Mouse (Mus musculus): ENCODE results near the gene Armh3. TPM values are rescaled to one million over a fixed set of nuclear protein-coding genes. Genes with fewer than 3 reads are reported as not detected.

Armh3 gene
- polyA plus RNA-seq, 1 experiment = not detected

DNA sequence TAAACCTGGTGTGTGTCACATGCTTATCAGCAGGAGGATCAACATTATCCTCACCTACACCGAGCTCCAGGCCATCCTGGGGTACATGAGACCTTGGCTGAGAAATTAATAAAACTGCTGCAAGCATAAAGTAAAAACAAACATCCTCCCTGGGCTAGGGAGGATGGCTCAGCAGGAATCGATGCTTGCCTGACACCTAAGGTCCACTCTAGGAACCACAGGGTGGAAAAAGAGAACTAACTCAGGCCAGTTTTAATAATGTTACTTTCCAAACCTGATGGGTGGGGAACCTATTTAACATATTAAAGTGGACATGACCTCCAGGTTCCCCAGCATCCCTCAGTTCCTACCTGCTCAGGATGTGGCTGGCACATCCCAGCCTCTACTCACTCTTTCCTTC lies 167.6 kb downstream of the Armh3 start:
- 81% methylated on average over 2 of the region's 2 CpGs for WGBS
- TF ChIP-seq POLR2A (IDR thresholded peaks at IDR 0.05; ENCODE audit: insufficient read depth, low read depth, low read length) (no peak), CTCF (IDR thresholded peaks at IDR 0.05; ENCODE audit: insufficient read depth, low read depth, low read length) (no peak)
- Histone ChIP-seq H3K27ac (ENCODE audit: insufficient read depth, low read depth, low read length) (no peak overlapping the region), H3K4me3 (ENCODE audit: insufficient read depth, low read depth, low read length) (no peak overlapping the region), H3K4me1 (ENCODE audit: control insufficient read depth, insufficient read depth, low read length) (no peaks in the 10 kb centered on the region)

DNA sequence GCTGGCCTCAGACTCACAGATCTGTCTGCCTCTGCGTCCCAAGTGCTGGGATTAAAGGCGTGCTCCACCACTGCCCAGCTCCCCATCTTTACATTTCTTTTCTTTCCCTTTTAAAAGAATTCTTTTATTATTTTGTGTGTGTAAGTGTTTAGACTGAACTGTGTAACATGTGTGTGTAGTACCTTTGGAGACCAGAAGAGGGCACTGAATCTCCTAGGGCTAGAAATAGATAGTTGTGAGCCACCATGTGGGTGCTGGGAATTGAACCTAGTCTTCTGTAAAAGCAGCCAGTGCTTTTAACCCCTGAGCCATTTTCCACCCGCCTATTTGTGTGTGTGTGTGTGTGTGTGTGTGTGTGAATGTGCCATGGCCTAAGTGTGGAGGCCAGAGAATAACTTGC lies 170.6 kb downstream of the Armh3 start:
- Histone ChIP-seq H3K4me1 (ENCODE audit: control insufficient read depth, insufficient read depth, low read length) (peaks cover 8% of the 10 kb centered on the region), H3K4me3 (ENCODE audit: insufficient read depth, low read depth, low read length) (no peak overlapping the region), H3K27ac (ENCODE audit: insufficient read depth, low read depth, low read length) (no peak overlapping the region)
- TF ChIP-seq CTCF (IDR thresholded peaks at IDR 0.05; ENCODE audit: insufficient read depth, low read depth, low read length) (no peak), POLR2A (IDR thresholded peaks at IDR 0.05; ENCODE audit: insufficient read depth, low read depth, low read length) (no peak)
- 100% methylated on average over 3 of the region's 3 CpGs for WGBS

DNA sequence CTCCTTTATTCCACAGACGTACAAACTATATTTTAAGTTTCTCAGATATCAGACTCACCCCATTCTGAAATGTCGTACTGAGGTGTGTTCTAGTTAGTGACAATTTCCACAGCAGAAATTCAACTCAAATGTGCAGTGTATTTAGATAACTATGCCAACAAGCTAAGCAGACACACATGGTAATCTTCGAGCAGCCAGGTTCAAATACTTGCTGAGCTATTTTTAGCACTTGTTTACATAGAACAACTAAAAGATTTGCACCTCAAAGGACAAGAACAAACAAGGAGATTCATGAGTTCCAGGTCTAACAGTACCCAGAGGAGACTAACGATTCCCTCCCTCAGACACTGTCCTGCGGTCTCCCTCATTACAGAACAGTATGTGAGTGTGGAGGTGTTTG lies 171.2 kb downstream of the Armh3 start:
- Histone ChIP-seq H3K4me1 (ENCODE audit: control insufficient read depth, insufficient read depth, low read length) (peaks cover 8% of the 10 kb centered on the region), H3K4me3 (ENCODE audit: insufficient read depth, low read depth, low read length) (no peak overlapping the region), H3K27ac (ENCODE audit: insufficient read depth, low read depth, low read length) (no peak overlapping the region)
- no peak for TF ChIP-seq POLR2A (IDR thresholded peaks at IDR 0.05; ENCODE audit: insufficient read depth, low read depth, low read length)
- no peak for TF ChIP-seq CTCF (IDR thresholded peaks at IDR 0.05; ENCODE audit: insufficient read depth, low read depth, low read length)
- WGBS = 84% methylated on average over 5 of the region's 5 CpGs

DNA sequence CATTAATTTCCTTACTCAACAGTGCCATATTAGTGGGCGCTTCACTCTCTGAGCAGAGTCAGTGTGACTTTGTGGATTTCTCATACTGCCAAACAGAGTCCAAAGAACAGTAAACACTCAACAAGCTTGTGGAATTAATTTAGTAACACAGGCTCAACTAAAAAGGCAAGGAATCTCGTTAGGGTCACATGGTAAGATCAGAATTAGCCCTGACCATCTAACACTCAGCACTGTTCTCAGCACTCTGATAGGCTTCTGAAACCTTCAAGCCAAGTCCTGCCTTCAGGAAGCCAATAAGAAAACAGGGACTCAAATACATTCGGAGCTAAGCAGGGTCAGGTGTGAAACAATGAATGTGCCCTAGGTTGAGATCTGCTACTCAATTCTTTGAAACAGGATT lies 172.1 kb downstream of the Armh3 start:
- H3K27ac ChIP-seq (ENCODE audit: insufficient read depth, low read depth, low read length) = no peak overlapping the region
- TF ChIP-seq CTCF (IDR thresholded peaks at IDR 0.05; ENCODE audit: insufficient read depth, low read depth, low read length) (no peak), POLR2A (IDR thresholded peaks at IDR 0.05; ENCODE audit: insufficient read depth, low read depth, low read length) (no peak)
- peaks cover 11% of the 10 kb centered on the region for H3K4me1 ChIP-seq (ENCODE audit: control insufficient read depth, insufficient read depth, low read length)
- no peak overlapping the region for H3K4me3 ChIP-seq (ENCODE audit: insufficient read depth, low read depth, low read length)
- 83% methylated on average over 3 of the region's 3 CpGs for WGBS

DNA sequence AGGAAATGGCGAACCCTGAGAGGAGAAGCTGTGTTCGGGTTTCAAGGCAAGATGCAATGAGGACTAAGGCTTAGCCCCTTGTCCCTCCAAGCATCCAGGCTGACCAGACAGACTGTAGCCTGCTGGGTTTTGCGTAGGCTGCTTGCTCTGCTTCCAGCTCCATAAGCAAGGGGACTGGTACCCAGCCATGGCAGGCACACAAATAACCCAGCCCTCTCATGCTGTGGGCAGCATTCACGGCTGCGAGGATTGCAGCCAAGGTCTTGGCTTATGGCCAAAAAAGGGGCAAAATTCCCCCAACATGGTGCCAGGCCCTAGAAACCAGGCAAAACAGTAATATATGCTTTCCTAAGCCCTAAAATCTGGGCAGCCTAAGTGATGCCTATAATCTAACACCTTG lies 176.5 kb downstream of the Armh3 start:
- 73% methylated on average over 5 of the region's 5 CpGs for WGBS
- no peak overlapping the region for H3K27ac ChIP-seq (ENCODE audit: insufficient read depth, low read depth, low read length)
- H3K4me1 ChIP-seq (ENCODE audit: control insufficient read depth, insufficient read depth, low read length) = peaks cover 24% of the 10 kb centered on the region
- TF ChIP-seq POLR2A (IDR thresholded peaks at IDR 0.05; ENCODE audit: insufficient read depth, low read depth, low read length) (no peak), CTCF (IDR thresholded peaks at IDR 0.05; ENCODE audit: insufficient read depth, low read depth, low read length) (no peak)
- no peak overlapping the region for H3K4me3 ChIP-seq (ENCODE audit: insufficient read depth, low read depth, low read length)

DNA sequence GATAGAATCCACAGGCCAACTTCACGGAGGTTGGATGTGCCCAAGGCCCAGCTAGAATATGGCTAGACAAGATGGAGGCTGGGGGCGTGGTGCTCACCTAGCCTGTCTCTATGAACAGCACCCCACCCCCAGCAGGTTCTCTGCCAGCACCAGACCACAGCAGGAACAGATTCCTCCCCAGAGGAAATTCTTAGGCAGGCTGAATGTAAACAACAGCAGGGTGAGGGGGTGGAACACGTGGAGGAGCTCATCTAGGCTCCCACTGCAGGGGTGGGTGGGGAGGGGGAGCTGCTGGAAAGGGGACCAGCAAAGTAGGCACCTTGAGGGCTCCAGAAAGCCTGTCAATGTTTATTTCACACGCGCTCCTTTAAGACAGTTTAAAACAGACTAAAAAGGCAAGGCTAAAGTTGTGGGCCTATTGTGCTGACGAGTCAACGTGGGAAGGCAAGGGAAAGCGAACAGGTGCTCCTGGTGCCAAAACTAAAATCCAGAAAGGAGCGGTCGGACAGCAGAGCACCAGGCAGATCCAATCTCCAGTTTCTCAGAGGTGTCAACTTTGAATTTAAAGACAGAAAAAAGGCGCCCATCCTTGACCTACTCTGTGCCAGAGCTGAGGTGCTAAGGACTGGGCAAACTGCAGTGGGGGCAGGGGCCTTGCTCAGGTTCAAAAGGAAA lies 180.3 kb downstream of the Armh3 start:
- Histone ChIP-seq H3K4me1 (ENCODE audit: control insufficient read depth, insufficient read depth, low read length) (peaks cover 32% of the 10 kb centered on the region), H3K27ac (ENCODE audit: insufficient read depth, low read depth, low read length) (no peak overlapping the region), H3K4me3 (ENCODE audit: insufficient read depth, low read depth, low read length) (no peak overlapping the region)
- 75% methylated on average over 11 of the region's 11 CpGs for WGBS
- no peak for TF ChIP-seq POLR2A (IDR thresholded peaks at IDR 0.05; ENCODE audit: insufficient read depth, low read depth, low read length)
- no peak for TF ChIP-seq CTCF (IDR thresholded peaks at IDR 0.05; ENCODE audit: insufficient read depth, low read depth, low read length)

DNA sequence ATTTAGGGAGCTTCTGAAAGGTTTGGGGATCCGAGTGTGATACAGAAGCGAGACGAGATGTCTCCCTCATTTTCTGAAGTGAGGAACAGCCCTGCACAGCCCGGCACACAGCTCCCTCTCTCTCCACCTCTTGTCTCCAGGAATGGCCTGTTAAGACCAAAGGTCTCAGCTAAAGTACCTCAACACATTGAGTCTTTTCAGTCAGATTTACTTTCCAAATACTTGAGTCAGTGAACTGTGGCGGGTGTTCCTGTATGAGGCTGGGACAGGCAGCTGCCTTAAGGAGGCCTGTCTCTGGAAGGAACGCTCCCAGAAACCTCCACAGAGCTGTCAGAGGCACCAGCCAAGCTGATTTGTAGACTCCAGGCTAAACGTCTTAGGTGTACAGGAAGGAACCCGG lies 181.6 kb downstream of the Armh3 start:
- no peak for TF ChIP-seq CTCF (IDR thresholded peaks at IDR 0.05; ENCODE audit: insufficient read depth, low read depth, low read length)
- no peak for TF ChIP-seq POLR2A (IDR thresholded peaks at IDR 0.05; ENCODE audit: insufficient read depth, low read depth, low read length)
- WGBS = 67% methylated on average over 8 of the region's 8 CpGs
- Histone ChIP-seq H3K27ac (ENCODE audit: insufficient read depth, low read depth, low read length) (no peak overlapping the region), H3K4me1 (ENCODE audit: control insufficient read depth, insufficient read depth, low read length) (peaks cover 34% of the 10 kb centered on the region), H3K4me3 (ENCODE audit: insufficient read depth, low read depth, low read length) (peak overlapping the region; percentile 47; the same call in 1 of the 2 replicates)

DNA sequence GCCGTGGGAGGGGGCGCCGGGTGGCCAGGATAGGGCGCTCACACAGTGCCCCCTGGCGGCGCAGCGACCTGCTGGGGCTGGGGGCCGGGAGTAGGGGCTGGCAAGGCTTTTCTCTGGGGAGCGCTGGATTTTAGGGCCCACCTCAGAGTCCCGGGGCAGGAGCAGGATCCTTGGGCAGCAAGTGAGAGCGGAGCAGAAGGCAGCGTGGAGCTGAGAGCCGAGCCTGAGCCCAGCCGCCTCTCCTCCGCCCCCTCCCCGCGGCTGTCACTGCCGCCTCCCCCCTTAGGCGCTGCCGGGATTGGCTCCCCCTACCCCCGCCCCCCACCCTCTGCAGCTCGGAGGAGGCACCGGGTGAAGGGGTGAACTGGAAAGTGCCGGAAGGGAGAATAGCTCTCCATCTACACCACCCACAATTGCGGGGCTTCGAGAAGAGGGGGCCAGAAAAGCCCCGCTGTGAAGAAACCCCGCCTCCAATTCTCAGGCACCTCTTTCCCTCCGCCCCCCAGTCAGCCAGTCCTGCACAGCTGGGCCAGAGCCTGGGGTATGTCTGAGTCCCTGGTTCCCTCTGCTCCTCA lies 182.4 kb downstream of the Armh3 start, which contains the start of gene Kcnip2:
TSS of gene Kcnip2 (minus strand) at position 231 of the 575 bp plus-strand sequence.
- Histone ChIP-seq H3K27ac (ENCODE audit: insufficient read depth, low read depth, low read length) (peak within 1 kb of the TSS; percentile 72), H3K4me3 (ENCODE audit: insufficient read depth, low read depth, low read length) (peak within 1 kb of the TSS; percentile 47), H3K4me1 (ENCODE audit: control insufficient read depth, insufficient read depth, low read length) (peaks cover 33% of the 10 kb centered on the region)
- TF ChIP-seq POLR2A (IDR thresholded peaks at IDR 0.05; ENCODE audit: insufficient read depth, low read depth, low read length) (no peak), CTCF (IDR thresholded peaks at IDR 0.05; ENCODE audit: insufficient read depth, low read depth, low read length) (peak; percentile 67)
- WGBS = under 1% methylated on average over 29 of the region's 29 CpGs

DNA sequence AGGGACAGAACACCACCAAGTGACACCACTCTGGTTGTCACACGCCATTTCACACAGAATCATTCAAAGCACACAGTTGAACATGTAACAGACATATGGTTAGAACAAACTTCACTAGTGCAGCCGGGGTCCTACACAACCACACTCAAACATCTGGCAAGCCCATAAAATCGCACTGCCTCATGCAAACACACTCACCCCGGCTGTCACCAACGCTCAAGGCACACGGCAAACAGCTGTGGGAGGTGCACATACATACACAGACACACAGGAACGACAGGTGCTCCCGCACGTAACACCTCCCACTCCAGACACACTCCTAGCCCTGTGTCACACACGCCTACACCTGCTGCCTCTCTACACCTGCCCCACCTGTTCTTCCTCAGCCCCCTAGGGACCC lies 183.1 kb downstream of the Armh3 start:
- TF ChIP-seq POLR2A (IDR thresholded peaks at IDR 0.05; ENCODE audit: insufficient read depth, low read depth, low read length) (no peak), CTCF (IDR thresholded peaks at IDR 0.05; ENCODE audit: insufficient read depth, low read depth, low read length) (no peak)
- H3K4me1 ChIP-seq (ENCODE audit: control insufficient read depth, insufficient read depth, low read length) = peaks cover 33% of the 10 kb centered on the region
- H3K27ac ChIP-seq (ENCODE audit: insufficient read depth, low read depth, low read length) = peak overlapping the region; percentile 72
- 47% methylated on average over 10 of the region's 10 CpGs for WGBS
- H3K4me3 ChIP-seq (ENCODE audit: insufficient read depth, low read depth, low read length) = peak overlapping the region; percentile 47

All from olfactory bulb, adult 2 months (tissue).